Mouse (Mus musculus): ENCODE measurements around the gene Nxph3.

Nxph3 gene

DNA sequence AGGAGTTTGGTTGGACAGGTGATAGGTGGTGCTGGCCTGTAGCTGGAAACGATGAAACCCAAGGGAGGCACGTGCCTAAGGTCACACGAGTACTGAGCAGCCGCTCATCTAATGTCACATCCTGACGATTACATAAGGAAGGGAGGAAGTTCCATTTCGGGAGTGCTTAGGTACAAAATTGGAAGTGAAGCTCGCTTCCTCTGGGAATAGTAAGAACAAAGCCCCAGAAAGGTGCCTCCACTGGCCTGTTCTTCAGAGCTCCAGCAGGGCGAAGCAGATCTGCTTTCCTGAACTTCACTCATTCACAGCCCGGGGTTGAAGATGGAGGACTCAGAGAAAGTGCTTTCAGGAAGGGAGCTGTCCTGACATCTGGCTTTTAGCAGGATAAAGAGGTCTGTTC is 20.4 kb downstream of the Nxph3 start:
- no peak for DNase-seq (ENCODE audit: low spot score in 2 of 2)

DNA sequence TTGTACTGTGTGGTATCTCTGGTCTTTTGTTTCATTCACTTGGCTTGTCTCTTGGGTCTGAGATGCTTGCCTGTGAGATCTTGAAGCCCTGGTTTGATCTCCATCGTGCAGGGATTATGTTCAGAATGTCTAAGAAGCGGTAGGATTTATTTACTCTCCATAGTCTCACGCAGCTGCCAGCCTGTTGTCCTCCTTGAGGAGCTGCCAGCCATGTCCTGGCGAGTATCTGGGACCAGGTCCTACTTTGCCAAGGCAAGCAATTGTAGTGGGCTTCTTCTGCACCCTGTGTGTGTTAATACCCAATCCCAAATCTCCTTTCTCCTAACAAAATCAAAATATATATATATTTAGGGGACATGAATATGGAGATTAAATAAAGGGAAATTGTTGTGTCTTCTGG is 21.4 kb downstream of the Nxph3 start:
- no peak for DNase-seq (ENCODE audit: low spot score in 2 of 2)

DNA sequence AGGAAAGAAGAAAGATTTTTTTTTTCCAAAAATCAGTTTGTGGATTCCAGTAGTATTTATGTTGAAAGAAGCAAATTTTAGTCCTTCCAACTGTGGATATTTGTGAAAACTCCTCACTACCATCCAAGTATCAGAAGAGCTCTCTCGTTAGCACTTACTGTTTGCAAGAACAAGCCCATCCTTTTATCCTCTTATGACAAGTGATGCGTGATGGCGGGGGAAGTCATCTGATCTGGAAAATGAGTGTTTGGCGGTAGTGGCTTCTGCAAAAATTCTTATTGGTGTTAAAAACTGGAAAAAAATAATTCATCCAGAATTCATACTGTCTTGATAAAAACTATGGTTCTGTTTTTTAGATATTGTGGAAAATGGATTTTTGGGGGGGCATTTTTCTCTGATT is 22.1 kb downstream of the Nxph3 start:
- DNase-seq (ENCODE audit: low spot score in 2 of 2): no peak

DNA sequence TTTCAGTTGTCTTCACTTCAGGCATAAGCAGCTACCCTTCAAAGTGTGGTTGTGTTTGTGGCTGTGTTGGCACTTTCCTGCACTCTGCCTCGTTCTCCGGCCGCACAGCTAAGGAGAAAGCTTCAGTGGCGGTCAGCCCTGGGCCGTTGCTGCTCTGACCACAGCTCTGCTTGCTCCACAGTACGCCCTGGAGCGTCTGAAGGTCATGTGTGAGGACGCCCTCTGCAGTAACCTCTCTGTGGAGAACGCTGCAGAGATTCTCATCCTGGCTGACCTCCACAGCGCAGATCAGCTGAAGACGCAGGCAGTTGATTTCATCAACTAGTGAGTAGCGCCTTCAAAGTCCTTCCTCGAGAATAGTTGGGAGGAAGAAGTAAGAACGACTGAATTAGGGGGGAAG is 24.3 kb downstream of the Nxph3 start:
- no peak for DNase-seq (ENCODE audit: low spot score in 2 of 2)

DNA sequence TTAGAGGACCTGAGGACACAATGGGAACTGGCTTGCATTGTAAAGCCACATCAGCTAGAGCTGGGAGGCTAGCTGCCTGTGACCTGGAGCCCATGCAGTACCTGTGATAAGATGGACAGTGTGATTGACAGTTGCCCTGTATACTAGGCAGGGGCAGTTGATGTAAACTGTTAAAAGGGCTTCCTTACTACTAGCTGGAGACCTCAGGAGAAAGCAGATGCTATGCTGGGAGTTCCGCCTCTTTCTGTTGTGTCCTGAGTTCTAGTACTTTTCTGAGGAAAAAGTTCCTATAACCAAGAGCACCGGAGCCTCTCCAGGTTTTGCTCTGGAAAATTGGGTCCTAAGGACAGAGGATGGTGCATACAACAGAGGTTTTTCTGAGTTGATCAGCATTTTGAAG is 27.1 kb downstream of the Nxph3 start:
- DNase-seq (ENCODE audit: low spot score in 2 of 2): no peak

DNA sequence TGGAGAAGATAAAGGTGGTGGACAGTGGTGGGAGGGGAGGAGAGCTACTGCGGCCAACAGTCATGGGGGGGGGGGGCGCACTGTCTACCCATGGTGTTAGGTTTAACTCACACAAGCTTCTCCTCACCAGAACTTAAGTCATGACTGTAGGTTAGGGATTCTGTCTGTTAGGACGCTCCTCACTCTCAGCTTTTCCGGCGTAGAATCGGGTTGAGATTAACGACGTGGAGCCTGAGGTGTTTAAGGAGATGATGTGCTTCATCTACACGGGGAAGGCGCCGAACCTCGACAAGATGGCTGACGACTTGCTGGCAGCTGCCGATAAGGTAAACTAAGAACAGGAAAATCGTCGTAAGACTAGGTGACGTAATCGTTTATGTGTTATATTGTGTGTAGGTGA is 28.7 kb downstream of the Nxph3 start:
- no peak for DNase-seq (ENCODE audit: low spot score in 2 of 2)

DNA sequence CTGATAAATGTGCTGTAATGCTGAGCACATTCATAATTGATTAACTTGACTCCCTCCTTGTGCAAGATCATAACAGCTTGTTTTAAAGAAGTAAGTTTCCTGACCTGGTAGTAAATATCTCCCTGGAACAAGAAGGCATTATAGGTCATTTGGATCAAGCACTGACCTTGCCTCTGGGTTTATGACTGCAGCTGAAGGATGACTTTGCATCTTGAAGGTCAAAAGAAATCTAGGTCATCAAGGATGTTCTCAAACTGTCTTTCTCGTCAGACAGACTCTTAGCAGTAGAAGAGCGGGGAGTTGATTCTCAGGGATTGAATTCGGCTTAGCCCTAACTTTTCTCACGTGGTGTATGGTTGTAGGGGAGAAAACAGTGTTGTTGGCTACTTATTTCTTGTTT is 33.7 kb downstream of the Nxph3 start:
- DNase-seq (ENCODE audit: low spot score in 2 of 2): no peak

DNA sequence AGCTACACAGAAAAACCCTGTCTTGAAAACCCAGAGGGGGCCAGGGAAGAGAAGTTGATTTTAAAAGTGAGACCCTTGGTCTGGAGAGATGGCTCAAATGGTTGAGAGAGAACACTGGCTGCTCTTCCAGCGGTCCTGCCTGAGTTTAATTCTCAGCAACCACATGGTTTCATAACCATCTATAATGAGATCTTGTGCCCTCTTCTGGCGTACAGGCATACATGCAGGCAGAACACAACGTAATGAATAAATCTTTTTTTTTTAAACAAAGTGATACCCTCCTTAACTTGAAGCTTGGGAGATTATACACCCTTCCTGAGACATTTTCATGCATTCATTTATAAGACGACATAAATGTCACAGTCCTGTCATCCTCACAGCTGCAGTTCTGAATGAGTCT is 34.9 kb downstream of the Nxph3 start:
- DNase-seq (ENCODE audit: low spot score in 2 of 2): no peak

DNA sequence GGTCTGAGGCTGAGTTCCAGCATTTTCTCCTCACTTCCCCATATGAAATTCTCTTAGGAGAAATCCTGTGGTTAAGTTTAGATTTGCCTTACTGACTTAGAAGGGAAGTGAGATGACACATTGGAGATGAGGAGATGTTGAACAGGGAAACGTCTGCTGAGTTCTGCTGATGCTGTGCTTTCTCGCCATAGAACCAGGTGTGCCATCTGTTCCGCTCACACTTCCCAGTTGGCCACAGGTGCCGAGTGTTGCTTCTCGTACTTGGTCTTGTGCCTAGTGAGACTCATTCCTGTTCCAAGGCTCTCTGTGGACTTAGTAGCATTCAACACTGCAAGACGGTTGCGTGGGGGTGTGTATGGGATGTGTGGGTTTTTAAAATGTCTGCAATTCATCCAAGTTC is 38.0 kb downstream of the Nxph3 start:
- DNase-seq (ENCODE audit: low spot score in 2 of 2): peak; percentile 24 to 72

DNA sequence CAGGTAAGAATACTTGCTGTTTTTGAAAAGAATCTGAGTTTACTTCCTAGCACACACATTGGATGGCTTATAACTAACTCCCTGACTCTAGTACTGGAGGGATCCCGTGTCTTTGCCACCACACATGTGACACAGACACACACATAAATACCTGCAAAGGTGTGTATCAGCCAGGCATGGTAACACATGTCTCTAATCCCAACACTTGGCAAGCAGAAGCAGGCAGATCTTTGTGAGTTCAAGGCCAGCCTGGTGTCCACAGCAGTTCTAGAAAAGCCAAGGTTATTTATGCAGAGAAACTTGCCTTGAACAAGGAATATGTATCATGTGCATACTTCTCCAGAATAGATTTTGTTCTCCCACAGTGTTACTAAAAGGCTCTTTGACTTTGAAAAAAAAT is 40.9 kb downstream of the Nxph3 start:
- no peak for DNase-seq (ENCODE audit: low spot score in 2 of 2)

DNA sequence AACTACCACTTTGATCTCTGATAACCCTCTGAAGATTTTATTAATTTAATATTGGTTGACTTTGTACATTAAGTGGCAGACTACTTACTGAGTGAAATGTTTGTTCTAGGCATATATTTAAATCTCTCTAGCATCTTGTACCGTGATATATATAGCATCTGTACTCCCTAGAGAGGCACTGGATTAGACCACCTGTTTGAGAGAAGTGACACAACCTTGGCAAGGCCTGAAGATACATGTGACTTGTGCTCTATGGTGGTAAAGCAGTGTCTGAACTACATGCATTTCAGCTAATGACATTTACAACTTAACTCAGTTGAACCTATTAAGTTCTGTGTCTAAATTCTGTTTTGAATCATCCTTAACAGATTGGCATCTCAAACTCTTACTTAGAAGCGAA is 41.4 kb downstream of the Nxph3 start:
- DNase-seq (ENCODE audit: low spot score in 2 of 2): no peak

DNA sequence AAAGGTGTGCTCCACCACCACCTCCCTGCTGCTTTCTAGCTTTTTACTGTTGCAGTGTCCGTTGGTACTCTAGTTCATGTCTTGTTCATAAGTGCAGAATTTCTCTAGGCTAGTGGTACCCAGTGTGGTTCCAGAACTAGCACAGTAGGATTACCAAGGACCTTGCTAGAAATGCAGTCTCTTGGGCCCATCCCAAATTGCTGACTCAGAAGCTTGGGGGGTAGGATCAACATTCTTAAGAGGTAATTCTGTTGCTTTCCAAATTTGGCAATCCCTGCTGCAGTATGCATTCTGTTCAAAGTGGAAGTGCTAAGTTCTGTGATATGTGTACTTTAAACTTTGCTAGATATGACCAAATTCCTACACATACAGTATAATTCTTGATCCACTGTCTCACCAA is 46.6 kb downstream of the Nxph3 start:
- DNase-seq (ENCODE audit: low spot score in 2 of 2): no peak

DNA sequence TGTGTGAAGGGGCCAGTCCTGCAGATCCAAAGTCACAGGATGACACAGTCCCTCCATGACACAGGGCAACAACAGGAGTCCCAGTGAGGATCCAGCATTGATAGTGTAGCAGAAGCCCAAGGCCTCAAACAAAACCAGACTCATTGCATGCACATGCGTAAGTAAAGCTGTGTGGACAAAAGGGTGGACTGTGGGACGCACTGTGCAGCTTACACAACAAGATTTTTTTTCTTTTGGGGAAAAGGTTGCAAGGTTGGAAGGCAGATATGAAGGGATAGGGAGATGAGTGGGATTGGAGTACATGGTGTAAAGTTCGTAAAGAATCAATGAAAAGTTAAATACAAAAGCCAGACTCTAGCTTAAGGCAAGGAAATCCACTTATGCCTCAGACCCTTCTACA is 52.2 kb downstream of the Nxph3 start:
- DNase-seq (ENCODE audit: low spot score in 2 of 2): no peak

DNA sequence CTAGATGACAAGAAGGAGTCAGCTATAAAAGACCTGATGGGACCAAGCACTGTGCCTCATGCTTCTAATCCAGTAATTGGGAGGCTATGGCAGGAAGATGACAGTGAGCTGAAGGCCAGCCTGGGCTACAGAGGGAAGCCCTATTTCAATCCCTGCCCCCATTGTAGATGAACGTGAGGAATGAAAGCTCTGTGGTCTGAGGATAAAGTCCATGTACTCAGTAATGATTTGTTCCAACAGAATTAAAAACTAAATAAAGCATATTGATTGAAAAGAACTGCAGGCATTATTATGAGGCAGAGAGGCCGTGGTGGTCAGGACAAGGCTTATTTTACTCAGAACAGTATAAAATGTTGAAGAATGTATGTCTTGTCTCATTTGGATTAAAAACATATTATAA is 53.5 kb downstream of the Nxph3 start:
- DNase-seq (ENCODE audit: low spot score in 2 of 2): no peak
